Comparison of ENCODE assay signal across 8 mouse cellular contexts in genomic region chr10:126931123-126931759, GRCm38 (mm10). TPM values are rescaled to one million over a fixed set of nuclear protein-coding genes. Genes with fewer than 3 reads are reported as not detected.
A peak's percentile ranks its signal among the peaks of the same experiment; 100 is the strongest.
DNase-seq lines count a peak whose midpoint lies in the region; ATAC-seq and TF ChIP-seq lines count a peak whose summit lies in the region.

No protein-coding gene starts in this region.

- TF ChIP-seq POLR2A in cerebellum, adult 2 months (IDR thresholded peaks at IDR 0.05; ENCODE audit: borderline replicate concordance, insufficient read depth, low read length), result no peak

- H3K4me2 ChIP-seq in embryonic facial prominence, embryonic 14.5 days (ENCODE audit: low read depth, low read length), result peak overlapping the region; percentile 91; the same call in 1 of the 2 replicates
- H3K4me2 ChIP-seq in hindbrain, embryonic 12.5 days (replicated peaks), result 0 out of 2 replicates have a peak overlapping the region, but pooled peaks have one; percentile 11

- peak overlapping the region; percentile 100 for H3K27ac ChIP-seq in embryonic facial prominence, embryonic 14.5 days (replicated peaks; ENCODE audit: low read depth, low read length)
- peak overlapping the region; percentile 75 for H3K27ac ChIP-seq in hindbrain, embryonic 12.5 days
- H3K27ac ChIP-seq in midbrain, embryonic 10.5 days (replicated peaks), result peak overlapping the region; percentile 82
- no peak overlapping the region for H3K27ac ChIP-seq in cerebellum, adult 2 months (ENCODE audit: insufficient read depth, low read length)

- H3K4me1 ChIP-seq in embryonic facial prominence, embryonic 14.5 days (ENCODE audit: control insufficient read depth, insufficient read depth, low read length), result peaks cover 72% of the 10 kb centered on the region
- peaks cover 57% of the 10 kb centered on the region for H3K4me1 ChIP-seq in hindbrain, embryonic 12.5 days
- peaks cover 64% of the 10 kb centered on the region for H3K4me1 ChIP-seq in midbrain, embryonic 10.5 days
- peaks cover 30% of the 10 kb centered on the region for H3K4me1 ChIP-seq in cerebellum, adult 2 months (ENCODE audit: control insufficient read depth, insufficient read depth, low read length)

- H3K4me3 ChIP-seq in embryonic facial prominence, embryonic 14.5 days (ENCODE audit: low read depth, low read length), result no peak overlapping the region
- no peak overlapping the region for H3K4me3 ChIP-seq in hindbrain, embryonic 12.5 days
- H3K4me3 ChIP-seq in midbrain, embryonic 10.5 days, result no peak overlapping the region
- H3K4me3 ChIP-seq in cerebellum, adult 2 months (replicated peaks; ENCODE audit: insufficient read depth, low read depth, low read length), result no peak overlapping the region

- no peaks in the 10 kb centered on the region for H3K36me3 ChIP-seq in embryonic facial prominence, embryonic 14.5 days (ENCODE audit: control insufficient read depth, insufficient read depth, low read length)
- H3K36me3 ChIP-seq in hindbrain, embryonic 12.5 days, result no peaks in the 10 kb centered on the region
- H3K36me3 ChIP-seq in midbrain, embryonic 10.5 days, result no peaks in the 10 kb centered on the region

- WGBS in embryonic facial prominence, embryonic 14.5 days, result 27% methylated on average over 8 of the region's 8 CpGs
- WGBS in hindbrain, embryonic 12.5 days, result 68% methylated on average over 8 of the region's 8 CpGs
- WGBS in midbrain, embryonic 10.5 days, result 73% methylated on average over 8 of the region's 8 CpGs
- WGBS in cerebellum, adult 2 months, result 54% methylated on average over 8 of the region's 8 CpGs

- no peaks in the 10 kb centered on the region for H3K27me3 ChIP-seq in embryonic facial prominence, embryonic 14.5 days (replicated peaks; ENCODE audit: control insufficient read depth, insufficient read depth, low read length)
- H3K27me3 ChIP-seq in hindbrain, embryonic 12.5 days, result peaks cover 36% of the 10 kb centered on the region
- peaks cover 41% of the 10 kb centered on the region for H3K27me3 ChIP-seq in midbrain, embryonic 10.5 days (ENCODE audit: low read depth, poor library complexity, severe bottlenecking)
- no peaks in the 10 kb centered on the region for H3K27me3 ChIP-seq in cerebellum, adult 2 months (ENCODE audit: control insufficient read depth, insufficient read depth, low read length)

- DNase-seq in kidney, postnatal 4 days, result peak; percentile 27 to 53
- DNase-seq in kidney, postnatal 10 days, result no peak
- DNase-seq in embryonic facial prominence, embryonic 14.5 days (ENCODE audit: low spot score), result peak; percentile 73
- no peak for DNase-seq in midbrain, embryonic 10.5 days (ENCODE audit: low spot score)
- no peak for DNase-seq in cerebellum, adult 2 months
- DNase-seq in layer of hippocampus, postnatal 14 days (ENCODE audit: low spot score in 2 of 2), result no peak
- no peak for DNase-seq in spleen, postnatal 36 days (ENCODE audit: low spot score in 2 of 2)

- peak overlapping the region; percentile 26 for H3K9ac ChIP-seq in embryonic facial prominence, embryonic 14.5 days (ENCODE audit: low read depth, low read length)
- H3K9ac ChIP-seq in hindbrain, embryonic 12.5 days, result no peak overlapping the region

- ATAC-seq in embryonic facial prominence, embryonic 14.5 days (ENCODE audit: low read depth), result peak; percentile 13; the same call in 1 of the 2 replicates
- ATAC-seq in hindbrain, embryonic 12.5 days (ENCODE audit: low FRiP score), result no peak

- no peak for TF ChIP-seq CTCF in cerebellum, adult 2 months (IDR thresholded peaks at IDR 0.05; ENCODE audit: borderline replicate concordance, insufficient read depth, low read depth, low read length)

- H3K9me3 ChIP-seq in embryonic facial prominence, embryonic 14.5 days (ENCODE audit: control insufficient read depth, low read length), result no peaks in the 10 kb centered on the region
- no peaks in the 10 kb centered on the region for H3K9me3 ChIP-seq in hindbrain, embryonic 12.5 days (replicated peaks)
- H3K9me3 ChIP-seq in midbrain, embryonic 10.5 days (replicated peaks), result no peaks in the 10 kb centered on the region

RNA-seq across cellular contexts. Expression of gene Atp23, which starts 30.1 kb away (rescaled TPM):
- polyA plus RNA-seq in embryonic facial prominence, embryonic 14.5 days (2014; fragmentation: Nextera tagmentation; extraction: Ambion mirVana), result 16.7 and 20.6 TPM in 2 replicates
- 14.8 and 15.0 TPM in 2 replicates for polyA plus RNA-seq in hindbrain, embryonic 12.5 days (2016; fragmentation: Nextera tagmentation; extraction: Ambion mirVana)
- polyA plus RNA-seq in midbrain, embryonic 10.5 days (2016; fragmentation: Nextera tagmentation; extraction: Ambion mirVana), result 16.9 and 17.7 TPM in 2 replicates
- 10.2 and 10.4 TPM in 2 replicates for polyA plus RNA-seq in cerebellum, adult 2 months (2012; rRNA removed)
- total RNA-seq in layer of hippocampus, postnatal 14 days (2021), result 1 to 10 TPM; 8.9 to 9.2 TPM

RNA-seq across cellular contexts. Expression of gene Ctdsp2, which starts 47.3 kb away (rescaled TPM):
- 109 and 116 TPM in 2 replicates for polyA plus RNA-seq in embryonic facial prominence, embryonic 14.5 days (2014; fragmentation: Nextera tagmentation; extraction: Ambion mirVana)
- 50.5 and 51.1 TPM in 2 replicates for polyA plus RNA-seq in hindbrain, embryonic 12.5 days (2016; fragmentation: Nextera tagmentation; extraction: Ambion mirVana)
- polyA plus RNA-seq in midbrain, embryonic 10.5 days (2016; fragmentation: Nextera tagmentation; extraction: Ambion mirVana), result 36.8 and 39.3 TPM in 2 replicates
- polyA plus RNA-seq in cerebellum, adult 2 months (2012; rRNA removed), result 96.2 and 101 TPM in 2 replicates
- 10 to 100 TPM; 90.7 to 93.6 TPM for total RNA-seq in layer of hippocampus, postnatal 14 days (2021)

Comparison
In these comparisons a context has a peak if more than half of its experiments do, and no peak if none do; other contexts are left out.
1. DNase-seq: peak in kidney, postnatal 4 days (2 of 2) and embryonic facial prominence, embryonic 14.5 days (single experiment); none in kidney, postnatal 10 days (single experiment), midbrain, embryonic 10.5 days (single experiment), cerebellum, adult 2 months (0 of 2), layer of hippocampus, postnatal 14 days (0 of 2) and spleen, postnatal 36 days (0 of 2).